In the genomic region with DNA sequence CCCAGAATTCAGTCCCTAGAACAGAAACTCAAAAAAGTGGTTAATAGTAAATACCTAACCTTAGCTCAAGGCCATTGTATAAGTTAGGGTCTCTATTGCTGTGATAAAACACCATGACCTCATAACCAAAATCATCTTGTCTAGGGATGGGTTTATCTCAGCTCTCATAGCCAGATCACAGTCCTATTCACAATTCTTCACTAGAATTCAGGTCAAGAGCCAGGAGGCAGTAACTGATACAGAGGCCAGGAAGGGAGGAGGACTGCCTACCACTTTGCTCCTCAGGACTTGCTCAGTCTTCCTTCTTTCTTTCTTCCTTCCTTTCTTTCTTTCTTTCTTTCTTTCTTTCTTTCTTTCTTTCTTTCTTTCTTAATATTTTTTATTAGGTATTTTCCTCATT, we compare ENCODE assay signal across 1 mouse cellular context.
TF ChIP-seq lines count a peak whose summit lies in the region.

No protein-coding gene starts in this region.

TF ChIP-seq in CH12.LX, 34 proteins besides CTCF, POLR2A, EP300 and RAD21:
- TF ChIP-seq TCF12 (IDR thresholded peaks at IDR 0.05; ENCODE audit: low read depth, low read length) (no peak), SIN3A (IDR thresholded peaks at IDR 0.05; ENCODE audit: low read length) (no peak), ZNF384 (IDR thresholded peaks at IDR 0.05; ENCODE audit: low read depth, low read length) (no peak), BHLHE40 (IDR thresholded peaks at IDR 0.05; ENCODE audit: low read depth, low read length) (no peak), MAFK (IDR thresholded peaks at IDR 0.05; ENCODE audit: insufficient replicate concordance, low read length) (no peak), E2F4 (IDR thresholded peaks at IDR 0.05; ENCODE audit: insufficient replicate concordance, low read depth, low read length) (no peak), ETS1 (conservative IDR thresholded peaks at IDR 0.05; ENCODE audit: low read depth, low read length) (no peak)
TF ChIP-seq in CH12.LX: peak in this region for 0.
